Mouse (Mus musculus): ENCODE measurements at regions not wholly inside any gene's neighbourhood (a gene's known extent, or its start where the extent isn't known, plus 50 kb on each side); places are given as distances from the start of the nearest gene placed in this dataset.

DNA sequence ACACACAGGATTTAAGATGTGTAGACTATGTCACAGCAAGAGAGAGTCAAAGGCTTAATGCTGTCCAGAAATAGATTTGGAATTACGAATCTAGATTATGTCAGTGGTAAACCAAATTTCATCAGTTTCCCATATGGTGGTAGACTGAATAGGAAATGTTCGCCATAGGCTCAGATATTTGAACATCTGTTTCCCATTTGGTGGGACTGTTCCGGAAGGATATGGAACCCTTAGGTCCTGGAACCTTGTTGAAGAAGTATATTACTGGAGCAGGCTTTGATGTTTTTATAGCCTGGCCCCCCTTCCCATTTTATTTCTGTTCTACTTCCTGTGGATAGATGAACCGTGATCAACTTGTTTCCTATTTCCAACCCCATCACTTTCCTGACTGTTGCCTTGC is 792.0 kb upstream of the Impad1 start:
- TF ChIP-seq CTCF (IDR thresholded peaks at IDR 0.05; ENCODE audit: borderline replicate concordance, insufficient read depth, low read depth, low read length) (no peak), POLR2A (IDR thresholded peaks at IDR 0.05; ENCODE audit: borderline replicate concordance, insufficient read depth, low read length) (no peak)

Measured in cerebellum, adult 2 months (tissue).